Mouse (Mus musculus): Measurements from ENCODE around the gene Tex11. TPM values are rescaled to one million over a fixed set of nuclear protein-coding genes. Genes with fewer than 3 reads are reported as not detected.

Tex11 gene
- total RNA-seq, 2 experiments from 2014 or later, result 0.13 TPM; not detected in 1

DNA sequence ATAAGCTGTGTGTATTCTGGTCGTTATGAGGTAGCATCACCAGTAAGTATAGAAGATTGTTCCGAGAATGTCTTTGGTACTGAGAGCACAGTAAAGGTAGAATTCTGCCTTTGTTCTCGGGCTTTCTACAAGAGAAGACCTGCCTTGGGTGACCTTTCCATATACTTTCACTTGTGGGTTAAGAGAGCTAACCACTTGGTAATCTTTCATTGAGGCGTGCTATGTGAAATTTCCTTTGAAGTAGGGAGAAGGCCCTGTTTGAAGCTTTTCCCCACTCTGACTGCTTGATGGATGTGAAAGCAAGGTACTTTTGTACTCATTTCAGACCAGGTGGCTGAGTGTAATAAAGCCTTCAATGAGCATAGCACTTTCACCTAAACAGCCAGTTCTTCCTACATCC lies 270.1 kb downstream of the Tex11 start:
- intact Hi-C loops (cut with DNase I), result no loop called here
- DNase-seq (ENCODE audit: low spot score in 2 of 2), result no peak

Other genes starting within 250 kb of the Tex11 start
- 10 to 100 TPM in 1 of 2 experiments, 1 to 10 TPM in 1; 8.3 to 12.2 TPM for gene Slc7a3, start 26.4 kb upstream of the Tex11 start, total RNA-seq (2021)
- gene Snx12, start 162.9 kb upstream of the Tex11 start, total RNA-seq (2021), result 10 to 100 TPM; 61.7 to 73.7 TPM
- 10 to 100 TPM; 13.6 to 15.4 TPM for gene Foxo4, start 194.9 kb upstream of the Tex11 start, total RNA-seq (2021)
- gene Gm614, start 204.3 kb upstream of the Tex11 start, total RNA-seq (2021), result not detected
- gene Il2rg, start 208.6 kb upstream of the Tex11 start, total RNA-seq (2021), result 1 to 10 TPM; 3.0 to 3.1 TPM
- gene Gm20489, start 209.4 kb upstream of the Tex11 start, total RNA-seq (2021), result not detected
- 10 to 100 TPM; 21.1 to 22.7 TPM for gene Med12, start 214.4 kb upstream of the Tex11 start, total RNA-seq (2021)
- gene Nlgn3, start 239.5 kb upstream of the Tex11 start, total RNA-seq (2021), result 100 to 1,000 TPM; 220 to 223 TPM

Measured in left cerebral cortex, postnatal 14 days (tissue).